Mouse (Mus musculus): ENCODE results near the gene Crls1.

- TF ChIP-seq POLR2A (IDR thresholded peaks at IDR 0.05; ENCODE audit: insufficient read depth, low read depth, low read length) = no peak
- TF ChIP-seq CTCF (IDR thresholded peaks at IDR 0.05) = no peak
- TF ChIP-seq EP300 (IDR thresholded peaks at IDR 0.05; ENCODE audit: insufficient read depth, low read depth, low read length) = no peak
These were observed 33.0 kb downstream of the Crls1 start for GRCm38 (mm10) chr2:132879261-132880044.

Data from heart, adult 2 months (tissue).